Mouse (Mus musculus) hindbrain, embryonic 13.5 days (tissue): ENCODE results near the gene Depdc1b. TPM values are rescaled to one million over a fixed set of nuclear protein-coding genes. Genes with fewer than 3 reads are reported as not detected.

ENCODE experiments used
- ATAC-seq: fragments of 200-750 bp; cut with Nextera tagmentation; 2 replicates; pipeline ENCODE4 v1.8.0; 2017; ENCODE audit warnings: moderate TSS enrichment; ENCODE audit not compliant: low FRiP score
- H3K27ac ChIP-seq: fragments of 300-500 bp; sonication (generic); 2 replicates; pipeline ENCODE4 v1.5.1; 2015; ENCODE audit warnings: inconsistent platforms, mild to moderate bottlenecking, moderate library complexity
- H3K27me3 ChIP-seq: fragments of 300-500 bp; sonication (generic); 2 replicates; pipeline ENCODE4 v1.6.1; 2015; ENCODE audit warnings: mild to moderate bottlenecking, inconsistent platforms
- H3K36me3 ChIP-seq: fragments of 300-500 bp; sonication (generic); 2 replicates; pipeline ENCODE4 v1.6.1; 2015; ENCODE audit warnings: mild to moderate bottlenecking, inconsistent platforms
- H3K4me1 ChIP-seq: fragments of 300-500 bp; sonication (generic); replicated peaks from 2 replicates; pipeline ENCODE4 v1.6.1; 2015; ENCODE audit warnings: inconsistent platforms
- H3K4me2 ChIP-seq: fragments of 300-500 bp; sonication (generic); 2 replicates; pipeline ENCODE4 v1.6.1; 2015; ENCODE audit warnings: inconsistent platforms, mild to moderate bottlenecking, moderate library complexity
- H3K4me3 ChIP-seq: fragments of 300-500 bp; sonication (generic); 2 replicates; pipeline ENCODE4 v1.5.1; 2015; ENCODE audit warnings: mild to moderate bottlenecking, inconsistent platforms
- H3K9ac ChIP-seq: fragments of 300-500 bp; sonication (generic); 2 replicates; pipeline ENCODE4 v1.6.1; 2015; ENCODE audit warnings: mild to moderate bottlenecking, inconsistent platforms
- H3K9me3 ChIP-seq: fragments of 300-500 bp; sonication (generic); 2 replicates; pipeline ENCODE4 v1.6.1; 2016; ENCODE audit warnings: inconsistent platforms
- WGBS: fragments of 180-500 bp; shearing (Covaris S2); methylation state at CpG from one replicate; pipeline ENCODE4 v1.1.7; 2015; 5-methylcytosine and 5-hydroxymethylcytosine counted together
- polyA plus RNA-seq: library from polyadenylated mRNA; unstranded; fragments of >200 nt; fragmentation: Nextera tagmentation; extraction: Ambion mirVana; gene quantifications from 2 replicates; pipeline ENCODE4 v1.2.1, GENCODE M21; 2015

Depdc1b gene
- polyA plus RNA-seq = 2.3 and 2.7 TPM in 2 replicates

- WGBS = under 1% methylated on average over 48 of the region's 48 CpGs
- no peaks in the 10 kb centered on the region for H3K9me3 ChIP-seq
- no peaks in the 10 kb centered on the region for H3K27me3 ChIP-seq
- H3K4me3 ChIP-seq = peak within 1 kb of the TSS; percentile 66
- ATAC-seq = peak; percentile 97
- peaks cover 12% of the 10 kb centered on the region for H3K4me1 ChIP-seq
- H3K27ac ChIP-seq = 0 out of 2 replicates have a peak within 1 kb of the TSS, but pooled peaks have one; percentile 62
- peak within 1 kb of the TSS; percentile 93 for H3K4me2 ChIP-seq
- H3K9ac ChIP-seq = peak within 1 kb of the TSS; percentile 82
- H3K36me3 ChIP-seq = no peaks in the 10 kb centered on the region
These were observed at the start of gene Depdc1b for GRCm38 (mm10) chr13:108315702-108316486. TSS of gene Depdc1b (plus strand) at chr13:108316332.

- ATAC-seq = no peak
- no peaks in the 10 kb centered on the region for H3K27me3 ChIP-seq
- no peak overlapping the region for H3K27ac ChIP-seq
- H3K9me3 ChIP-seq = no peaks in the 10 kb centered on the region
- 82% methylated on average over 9 of the region's 9 CpGs for WGBS
- H3K9ac ChIP-seq = no peak overlapping the region
- H3K4me3 ChIP-seq = no peak overlapping the region
- H3K4me1 ChIP-seq = no peaks in the 10 kb centered on the region
- H3K36me3 ChIP-seq = no peaks in the 10 kb centered on the region
- H3K4me2 ChIP-seq = no peak overlapping the region
These were observed 48.1 kb upstream of the Depdc1b start for GRCm38 (mm10) chr13:108267841-108268634.

GRCm38 (mm10) chr13:108271458-108272148 is 44.5 kb upstream of the Depdc1b start:
- no peak overlapping the region for H3K27ac ChIP-seq
- WGBS = 71% methylated on average over 7 of the region's 7 CpGs
- H3K9ac ChIP-seq = no peak overlapping the region

GRCm38 (mm10) chr13:108272332-108272731 is 43.8 kb upstream of the Depdc1b start:
- H3K9ac ChIP-seq = no peak overlapping the region

More at GRCm38 (mm10) chr13:108271458-108272148, 44.5 kb upstream of the Depdc1b start:
- ATAC-seq = no peak
- no peaks in the 10 kb centered on the region for H3K36me3 ChIP-seq
- no peaks in the 10 kb centered on the region for H3K27me3 ChIP-seq
- no peak overlapping the region for H3K4me2 ChIP-seq
- no peaks in the 10 kb centered on the region for H3K4me1 ChIP-seq
- no peaks in the 10 kb centered on the region for H3K9me3 ChIP-seq
- H3K4me3 ChIP-seq = no peak overlapping the region

GRCm38 (mm10) chr13:108273034-108273433 is 43.1 kb upstream of the Depdc1b start:
- no peaks in the 10 kb centered on the region for H3K9me3 ChIP-seq
- H3K9ac ChIP-seq = no peak overlapping the region
- ATAC-seq = no peak
- H3K27ac ChIP-seq = no peak overlapping the region
- H3K4me3 ChIP-seq = no peak overlapping the region
- H3K4me1 ChIP-seq = no peaks in the 10 kb centered on the region
- H3K36me3 ChIP-seq = no peaks in the 10 kb centered on the region
- 60% methylated on average over 15 of the region's 15 CpGs for WGBS
- H3K27me3 ChIP-seq = no peaks in the 10 kb centered on the region
- no peak overlapping the region for H3K4me2 ChIP-seq

More at GRCm38 (mm10) chr13:108272332-108272731, 43.8 kb upstream of the Depdc1b start:
- no peaks in the 10 kb centered on the region for H3K4me1 ChIP-seq
- H3K4me2 ChIP-seq = no peak overlapping the region
- no peak for ATAC-seq
- no peak overlapping the region for H3K4me3 ChIP-seq
- H3K27me3 ChIP-seq = no peaks in the 10 kb centered on the region
- no peaks in the 10 kb centered on the region for H3K9me3 ChIP-seq
- no peaks in the 10 kb centered on the region for H3K36me3 ChIP-seq
- 88% methylated on average over 8 of the region's 8 CpGs for WGBS
- H3K27ac ChIP-seq = no peak overlapping the region

GRCm38 (mm10) chr13:108273456-108273855 is 42.7 kb upstream of the Depdc1b start:
- Histone ChIP-seq H3K4me2 (no peak overlapping the region), H3K9ac (no peak overlapping the region), H3K9me3 (no peaks in the 10 kb centered on the region), H3K27me3 (no peaks in the 10 kb centered on the region), H3K4me1 (no peaks in the 10 kb centered on the region), H3K27ac (no peak overlapping the region), H3K36me3 (no peaks in the 10 kb centered on the region), H3K4me3 (no peak overlapping the region)
- ATAC-seq = no peak
- WGBS = 46% methylated on average over 5 of the region's 5 CpGs

- H3K4me2 ChIP-seq = no peak overlapping the region
- no peak overlapping the region for H3K27ac ChIP-seq
- H3K36me3 ChIP-seq = no peaks in the 10 kb centered on the region
- H3K4me1 ChIP-seq = no peaks in the 10 kb centered on the region
- no peak overlapping the region for H3K4me3 ChIP-seq
- no peaks in the 10 kb centered on the region for H3K27me3 ChIP-seq
- no peak overlapping the region for H3K9ac ChIP-seq
- 67% methylated on average over 1 of the region's 1 CpGs for WGBS
- H3K9me3 ChIP-seq = no peaks in the 10 kb centered on the region
- ATAC-seq = no peak
These were observed 39.6 kb upstream of the Depdc1b start for GRCm38 (mm10) chr13:108276561-108276960.

- ATAC-seq = no peak
These were observed 38.8 kb upstream of the Depdc1b start for GRCm38 (mm10) chr13:108277320-108277719.

GRCm38 (mm10) chr13:108278592-108278991 is 37.5 kb upstream of the Depdc1b start:
- no peak overlapping the region for H3K9ac ChIP-seq
- no peaks in the 10 kb centered on the region for H3K27me3 ChIP-seq
- no peak for ATAC-seq
- 66% methylated on average over 6 of the region's 6 CpGs for WGBS
- no peak overlapping the region for H3K4me2 ChIP-seq
- no peak overlapping the region for H3K4me3 ChIP-seq
- no peaks in the 10 kb centered on the region for H3K4me1 ChIP-seq
- no peaks in the 10 kb centered on the region for H3K9me3 ChIP-seq
- no peaks in the 10 kb centered on the region for H3K36me3 ChIP-seq
- H3K27ac ChIP-seq = no peak overlapping the region

More at GRCm38 (mm10) chr13:108277320-108277719, 38.8 kb upstream of the Depdc1b start:
- H3K4me3 ChIP-seq = no peak overlapping the region
- H3K4me2 ChIP-seq = no peak overlapping the region
- whole genome bisulfite sequencing = 80% methylated on average over 7 of the region's 7 CpGs
- no peaks in the 10 kb centered on the region for H3K9me3 ChIP-seq
- no peaks in the 10 kb centered on the region for H3K27me3 ChIP-seq
- no peak overlapping the region for H3K27ac ChIP-seq
- no peak overlapping the region for H3K9ac ChIP-seq
- H3K36me3 ChIP-seq = no peaks in the 10 kb centered on the region
- no peaks in the 10 kb centered on the region for H3K4me1 ChIP-seq

- Histone ChIP-seq H3K4me1 (no peaks in the 10 kb centered on the region), H3K4me2 (no peak overlapping the region), H3K9me3 (no peaks in the 10 kb centered on the region), H3K36me3 (no peaks in the 10 kb centered on the region), H3K4me3 (no peak overlapping the region), H3K27ac (no peak overlapping the region), H3K9ac (no peak overlapping the region), H3K27me3 (no peaks in the 10 kb centered on the region)
- 95% methylated on average over 2 of the region's 2 CpGs for WGBS
- no peak for ATAC-seq
These were observed 31.8 kb upstream of the Depdc1b start for GRCm38 (mm10) chr13:108284312-108284711.

GRCm38 (mm10) chr13:108287953-108288352 is 28.2 kb upstream of the Depdc1b start:
- Histone ChIP-seq H3K27ac (no peak overlapping the region), H3K9ac (no peak overlapping the region), H3K9me3 (no peaks in the 10 kb centered on the region), H3K36me3 (no peaks in the 10 kb centered on the region), H3K27me3 (no peaks in the 10 kb centered on the region), H3K4me1 (no peaks in the 10 kb centered on the region), H3K4me2 (no peak overlapping the region), H3K4me3 (no peak overlapping the region)
- 69% methylated on average over 3 of the region's 3 CpGs for WGBS
- no peak for ATAC-seq

- WGBS = 88% methylated on average over 3 of the region's 3 CpGs
- H3K4me3 ChIP-seq = no peak overlapping the region
- H3K4me2 ChIP-seq = no peak overlapping the region
- H3K27me3 ChIP-seq = no peaks in the 10 kb centered on the region
- ATAC-seq = no peak
- H3K36me3 ChIP-seq = no peaks in the 10 kb centered on the region
- H3K27ac ChIP-seq = no peak overlapping the region
- H3K9ac ChIP-seq = no peak overlapping the region
- H3K4me1 ChIP-seq = no peaks in the 10 kb centered on the region
- H3K9me3 ChIP-seq = no peaks in the 10 kb centered on the region
These were observed 26.7 kb upstream of the Depdc1b start for GRCm38 (mm10) chr13:108289436-108289835.
